29 mouse cellular contexts compared by ENCODE assay signal in the genomic region with DNA sequence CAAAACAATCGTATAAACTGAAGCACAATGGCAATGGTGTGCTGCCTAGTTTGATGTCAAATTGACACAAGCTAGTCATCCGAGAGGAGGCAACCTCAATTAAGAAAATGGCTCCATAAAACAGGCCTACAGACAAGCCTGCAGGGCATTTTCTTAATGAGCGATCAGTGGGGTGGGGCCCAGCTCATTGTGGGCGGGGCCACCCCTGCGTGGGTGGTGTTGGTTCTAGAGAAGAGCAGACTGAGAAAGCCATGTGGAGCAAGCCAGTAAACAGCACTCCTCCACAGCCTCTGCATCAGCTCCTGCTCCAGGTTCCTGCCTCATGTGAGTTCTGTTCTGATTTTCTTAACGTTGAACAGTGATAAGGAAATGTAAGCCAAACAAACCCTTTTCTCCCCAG. TPM values are rescaled to one million over a fixed set of nuclear protein-coding genes. Genes with fewer than 3 reads are reported as not detected.
DNase-seq lines count a peak whose midpoint lies in the region; ATAC-seq and TF ChIP-seq lines count a peak whose summit lies in the region.
"Had no signal": no experiment of that assay in that cellular context is flagged by ENCODE, and none has a peak within 500 bp of the region (broad histone marks: within the 10 kb centered on the region; RNA-seq: fewer than 3 reads in every experiment).

No protein-coding gene starts in this region.

- H3K4me1 ChIP-seq in liver, postnatal 0 days (ENCODE audit: insufficient read depth) = peaks cover 9% of the 10 kb centered on the region; the same call in 1 of the 2 replicates
- H3K4me1 ChIP-seq in MEL (ENCODE audit: control insufficient read depth in 1 of 2, insufficient read depth in 2 of 2, low read length in 2 of 2) = peaks cover 0 to 16% of the 10 kb centered on the region in 2 experiments; a peak in 2 of 4 replicates
- no peaks in the 10 kb centered on the region for H3K4me1 ChIP-seq in hindbrain, embryonic 16.5 days (ENCODE audit: control insufficient read depth, insufficient read depth, low read depth, low read length)
- H3K4me1 ChIP-seq: forebrain, embryonic 15.5 days; heart, embryonic 12.5 days; limb, embryonic 10.5 days; limb, embryonic 15.5 days; midbrain, embryonic 13.5 days had no signal

- H3K36me3 ChIP-seq in liver, postnatal 0 days (replicated peaks; ENCODE audit: insufficient read depth, low read length) = no peaks in the 10 kb centered on the region
- H3K36me3 ChIP-seq in MEL (ENCODE audit: control insufficient read depth in 1 of 2, insufficient read depth in 2 of 2, low read length in 2 of 2) = peaks cover 0 to 7% of the 10 kb centered on the region in 2 experiments; a peak in 2 of 4 replicates
- no peaks in the 10 kb centered on the region for H3K36me3 ChIP-seq in hindbrain, embryonic 16.5 days (ENCODE audit: control insufficient read depth, insufficient read depth, low read length)
- H3K36me3 ChIP-seq: forebrain, embryonic 10.5 days; forebrain, embryonic 15.5 days; heart, embryonic 12.5 days; limb, embryonic 10.5 days; limb, embryonic 15.5 days; midbrain, embryonic 13.5 days had no signal

- H3K27me3 ChIP-seq in liver, postnatal 0 days (ENCODE audit: insufficient read depth, low read length) = 0 out of 2 replicates have a peak, but pooled peaks cover 8% of the 10 kb centered on the region
- H3K27me3 ChIP-seq in MEL (ENCODE audit: control insufficient read depth in 1 of 2, insufficient read depth in 2 of 2, low read length in 2 of 2) = peaks cover 0 to 2% of the 10 kb centered on the region in 2 experiments; a peak in 1 of 4 replicates
- H3K27me3 ChIP-seq in hindbrain, embryonic 16.5 days (replicated peaks; ENCODE audit: control insufficient read depth, insufficient read depth, low read length) = no peaks in the 10 kb centered on the region
- H3K27me3 ChIP-seq: CH12.LX; forebrain, embryonic 15.5 days had no signal

- no peak overlapping the region for H3K27ac ChIP-seq in liver, postnatal 0 days (ENCODE audit: low read depth)
- no peak overlapping the region for H3K27ac ChIP-seq in MEL (ENCODE audit: control insufficient read depth, low read depth, low read length)
- no peak overlapping the region for H3K27ac ChIP-seq in hindbrain, embryonic 16.5 days (ENCODE audit: low read depth, low read length)
- H3K27ac ChIP-seq: forebrain, embryonic 10.5 days; forebrain, embryonic 15.5 days; gastrocnemius, adult 2 months; heart, adult 2 months; hindbrain, embryonic 14.5 days; layer of hippocampus, adult 2 months; limb, embryonic 10.5 days; limb, embryonic 15.5 days; midbrain, embryonic 13.5 days had no signal

- ATAC-seq in liver, postnatal 0 days = no peak
- peak; percentile 61 for ATAC-seq in megakaryocyte-erythroid progenitor cell, adult 5-6 weeks (replicated peaks; ENCODE audit: low FRiP score, low TSS enrichment, poor library complexity, severe bottlenecking)
- ATAC-seq in hindbrain, embryonic 16.5 days = no peak
- ATAC-seq: forebrain, embryonic 15.5 days; midbrain, embryonic 13.5 days had no signal

- no peak for TF ChIP-seq CTCF in liver, postnatal 0 days (IDR thresholded peaks at IDR 0.05; ENCODE audit: low read depth)
- TF ChIP-seq CTCF in MEL (IDR thresholded peaks at IDR 0.05 in 2 of 3, conservative IDR thresholded peaks at IDR 0.05 in 1 of 3; ENCODE audit: control insufficient read depth in 1 of 3, insufficient read depth in 1 of 3, low read depth in 2 of 3, low read length in 3 of 3, poor library complexity in 1 of 3, severe bottlenecking in 1 of 3) = no peak

- TF ChIP-seq RAD21 in MEL (IDR thresholded peaks at IDR 0.05; ENCODE audit: low read depth, low read length) = no peak

- TF ChIP-seq POLR2A in MEL (IDR thresholded peaks at IDR 0.05; ENCODE audit: control insufficient read depth in 1 of 2, insufficient read depth in 1 of 2, low read depth in 1 of 2, low read length in 2 of 2, poor library complexity in 1 of 2) = no peak

- 52% methylated on average over 6 of the region's 6 CpGs for WGBS in liver, postnatal 0 days (ENCODE audit: insufficient replicate concordance)
- 62% methylated on average over 6 of the region's 6 CpGs for WGBS in hindbrain, embryonic 16.5 days

- TF ChIP-seq EP300 in liver, postnatal 0 days (IDR thresholded peaks at IDR 0.05; ENCODE audit: low read depth) = no peak
- TF ChIP-seq EP300 in MEL (IDR thresholded peaks at IDR 0.05; ENCODE audit: low read depth in 1 of 2, low read length in 2 of 2) = no peak

- H3K4me3 ChIP-seq in liver, postnatal 0 days (ENCODE audit: low read depth, low read length) = no peak overlapping the region
- H3K4me3 ChIP-seq in MEL (ENCODE audit: control insufficient read depth in 1 of 2, insufficient read depth in 1 of 2, low read depth in 2 of 2, low read length in 2 of 2) = no peak overlapping the region
- no peak overlapping the region for H3K4me3 ChIP-seq in hindbrain, embryonic 16.5 days (ENCODE audit: low read length)
- H3K4me3 ChIP-seq: forebrain, embryonic 10.5 days; forebrain, embryonic 15.5 days; gastrocnemius, adult 2 months; heart, adult 2 months; heart, embryonic 12.5 days; layer of hippocampus, adult 2 months; limb, embryonic 10.5 days; limb, embryonic 15.5 days; megakaryocyte, embryonic 14.5 days; midbrain, embryonic 13.5 days had no signal

- DNase-seq in liver (peak; percentile 32), MEL (ENCODE audit: low read depth, low spot score) (peak; percentile 76)
- DNase-seq in liver, postnatal 0 days = no peak
- DNase-seq in c-Kit-positive CD71-positive TER-119-negative erythroid progenitor cells, embryonic 14.5 days (ENCODE audit: low read depth) = peak; percentile 41
- DNase-seq in kidney, adult 8-10 months = no peak
- DNase-seq in embryo, embryonic 10 days (ENCODE audit: low spot score) = no peak
- DNase-seq: adrenal gland, postnatal 14 days; cerebellum, adult 18-20 months; cerebellum, postnatal 14 days; gastrocnemius, adult 2 months; gastrocnemius, postnatal 36 days; heart, adult 2 months; kidney, adult 18-20 months; kidney, postnatal 36 days; lung, postnatal 36 days; right cerebral cortex, postnatal 14 days; thymus, postnatal 14 days had no signal

- H3K9ac ChIP-seq in liver, postnatal 0 days (replicated peaks) = no peak overlapping the region
- no peak overlapping the region for H3K9ac ChIP-seq in MEL (ENCODE audit: control insufficient read depth, low read depth, low read length, poor library complexity, severe bottlenecking)
- H3K9ac ChIP-seq in hindbrain, embryonic 16.5 days (ENCODE audit: low read depth, low read length) = no peak overlapping the region
- H3K9ac ChIP-seq: forebrain, embryonic 15.5 days; heart, embryonic 12.5 days; hindbrain, embryonic 14.5 days; limb, embryonic 15.5 days; midbrain, embryonic 13.5 days had no signal

- no peak overlapping the region for H3K4me2 ChIP-seq in liver, postnatal 0 days (ENCODE audit: low read depth, low read length)
- no peak overlapping the region for H3K4me2 ChIP-seq in hindbrain, embryonic 16.5 days (ENCODE audit: low read length)
- H3K4me2 ChIP-seq: forebrain, embryonic 15.5 days; heart, embryonic 12.5 days; hindbrain, embryonic 14.5 days; limb, embryonic 15.5 days; midbrain, embryonic 13.5 days had no signal

- H3K79me2 ChIP-seq in MEL (ENCODE audit: control insufficient read depth, insufficient read depth, low read length, poor library complexity) = no peaks in the 10 kb centered on the region

- no peaks in the 10 kb centered on the region for H3K9me3 ChIP-seq in liver, postnatal 0 days (ENCODE audit: low read length)
- H3K9me3 ChIP-seq in MEL (replicated peaks; ENCODE audit: insufficient read depth, low read length) = no peaks in the 10 kb centered on the region
- no peaks in the 10 kb centered on the region for H3K9me3 ChIP-seq in hindbrain, embryonic 16.5 days (ENCODE audit: control insufficient read depth, low read length)
- H3K9me3 ChIP-seq: forebrain, embryonic 10.5 days; forebrain, embryonic 15.5 days; heart, embryonic 12.5 days; limb, embryonic 10.5 days; limb, embryonic 15.5 days; megakaryocyte, embryonic 14.5 days; midbrain, embryonic 13.5 days had no signal

TF ChIP-seq in MEL, 35 proteins besides CTCF, POLR2A, EP300 and RAD21 (continues in another document):
- TF ChIP-seq POLR2AphosphoS5 (IDR thresholded peaks at IDR 0.05; ENCODE audit: borderline replicate concordance, low read depth, low read length) (no peak), HCFC1 (IDR thresholded peaks at IDR 0.05; ENCODE audit: low read depth, low read length) (no peak), USF1 (IDR thresholded peaks at IDR 0.05; ENCODE audit: low read depth, low read length) (no peak), SIN3A (IDR thresholded peaks at IDR 0.05; ENCODE audit: low read length) (no peak), GABPA (IDR thresholded peaks at IDR 0.05; ENCODE audit: low read depth, low read length) (no peak), ZC3H11A (IDR thresholded peaks at IDR 0.05; ENCODE audit: low read depth, low read length) (no peak), MYC (IDR thresholded peaks at IDR 0.05; ENCODE audit: low read depth, low read length) (no peak), BHLHE40 (IDR thresholded peaks at IDR 0.05; ENCODE audit: borderline replicate concordance, low read depth, low read length) (no peak), NRF1 (IDR thresholded peaks at IDR 0.05; ENCODE audit: insufficient read depth, low read depth, low read length, poor library complexity, severe bottlenecking) (no peak), TBP (IDR thresholded peaks at IDR 0.05; ENCODE audit: low read depth, low read length) (no peak), MEF2A (IDR thresholded peaks at IDR 0.05; ENCODE audit: extremely low read depth, insufficient replicate concordance, low read depth, low read length, poor library complexity, severe bottlenecking) (no peak), ZMIZ1 (IDR thresholded peaks at IDR 0.05; ENCODE audit: low read depth, low read length) (no peak)

RNA-seq across cellular contexts. Expression of a gene that starts 6.4 kb away (rescaled TPM):
- 4.0 and 4.5 TPM in 2 replicates for polyA plus RNA-seq in liver, postnatal 0 days (2015; fragmentation: Nextera tagmentation; extraction: Ambion mirVana)
- total RNA-seq in MEL (2012; rRNA removed) = 19.8 and 24.7 TPM in 2 replicates
- polyA plus RNA-seq in MEL (2012; ENCODE audit: insufficient read depth in 1 of 2, insufficient read length in 2 of 2, low read depth in 1 of 2, low replicate concordance in 2 of 2, missing spikeins in 1 of 2) = 100 to 1,000 TPM in 1 of 2 experiments, 10 to 100 TPM in 1; 31.4 to 125 TPM
- 77.2 and 89.3 TPM in 2 replicates for total RNA-seq in megakaryocyte-erythroid progenitor cell, adult 5-6 weeks (2014; fragmentation: Nextera tagmentation)
- total RNA-seq in megakaryocyte-erythroid progenitor cell, adult 5-6 weeks (2017) = 23.6 and 26.4 TPM in 2 replicates
- 31.4 and 32.9 TPM in 2 replicates for polyA plus RNA-seq in hindbrain, embryonic 16.5 days (2015; fragmentation: Nextera tagmentation; extraction: Ambion mirVana)

RNA-seq across cellular contexts. Expression of a gene that starts 46.2 kb away (rescaled TPM):
- polyA plus RNA-seq in liver, postnatal 0 days (2015; fragmentation: Nextera tagmentation; extraction: Ambion mirVana) = 3.9 and 4.2 TPM in 2 replicates
- total RNA-seq in MEL (2012; rRNA removed) = 5.7 and 6.9 TPM in 2 replicates
- 1 to 10 TPM in 1 of 2 experiments, not detected in 1; 9.9 TPM for polyA plus RNA-seq in MEL (2012; ENCODE audit: insufficient read depth in 1 of 2, insufficient read length in 2 of 2, low read depth in 1 of 2, low replicate concordance in 2 of 2, missing spikeins in 1 of 2)
- 6.3 and 9.5 TPM in 2 replicates for total RNA-seq in megakaryocyte-erythroid progenitor cell, adult 5-6 weeks (2014; fragmentation: Nextera tagmentation)
- 6.2 and 7.1 TPM in 2 replicates for total RNA-seq in megakaryocyte-erythroid progenitor cell, adult 5-6 weeks (2017)
- 13.5 and 15.6 TPM in 2 replicates for polyA plus RNA-seq in hindbrain, embryonic 16.5 days (2015; fragmentation: Nextera tagmentation; extraction: Ambion mirVana)

Comparison
In these comparisons a context has a peak if more than half of its experiments do, and no peak if none do; other contexts are left out.
1. DNase-seq: peak in liver (single experiment), MEL (single experiment) and c-Kit-positive CD71-positive TER-119-negative erythroid progenitor cells, embryonic 14.5 days (single experiment); none in liver, postnatal 0 days (single experiment), kidney, adult 8-10 months (0 of 2) and embryo, embryonic 10 days (single experiment).